Mouse (Mus musculus) heart, postnatal 0 days (tissue): Measurements from ENCODE around the gene Pde1c.

Source experiments
- CTCF ChIP-seq: IDR thresholded peaks from 2 replicates; pipeline ENCODE4 v1.5.1; 2016; ENCODE audit warnings: antibody characterized with exemption, control low read depth, low read depth
- EP300 ChIP-seq: IDR thresholded peaks from 2 replicates; pipeline ENCODE4 v1.6.1; 2016; ENCODE audit warnings: antibody characterized with exemption, low read depth

DNA sequence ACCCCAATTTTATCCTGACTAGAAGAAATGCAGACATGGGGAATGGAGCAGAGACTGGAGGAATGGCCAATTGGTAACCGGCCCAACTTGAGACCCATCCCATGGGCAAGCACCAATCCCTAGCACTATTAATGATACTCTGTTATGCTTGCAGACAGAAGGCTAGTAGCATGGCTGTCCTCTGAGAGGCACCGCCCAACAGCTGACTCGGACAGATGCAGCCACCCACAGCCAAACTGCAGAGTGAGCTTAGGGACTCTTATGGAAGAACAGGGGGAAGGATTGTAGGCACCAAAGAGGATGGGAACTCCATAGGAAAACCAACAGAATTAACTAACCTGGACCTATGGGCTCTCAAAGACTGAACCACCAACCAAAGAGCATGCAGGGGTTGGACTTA lies 192.5 kb downstream of the Pde1c start:
- TF ChIP-seq CTCF (no peak), EP300 (no peak)
